Mouse (Mus musculus) liver, postnatal 0 days (tissue): ENCODE data around the gene Usp28. TPM values are rescaled to one million over a fixed set of nuclear protein-coding genes. Genes with fewer than 3 reads are reported as not detected.

Experiments
- ATAC-seq: fragments of 200-750 bp; cut with Nextera tagmentation; 2 replicates; pipeline ENCODE4 v1.8.0; 2017; ENCODE audit warnings: mild to moderate bottlenecking, moderate library complexity
- DNase-seq: peaks from one replicate; pipeline ENCODE4 v3.0.0-alpha.2; 2016
- H3K27ac ChIP-seq: fragments of 300-500 bp; sonication (generic); 2 replicates; pipeline ENCODE4 v1.5.1; 2014; ENCODE audit warnings: antibody characterized with exemption, moderate library complexity, mild to moderate bottlenecking, low read depth
- H3K27me3 ChIP-seq: fragments of 300-500 bp; sonication (generic); 2 replicates; pipeline ENCODE4 v1.6.1; 2014; ENCODE audit warnings: low read length, control low read depth, mixed read lengths; ENCODE audit not compliant: insufficient read depth
- H3K36me3 ChIP-seq: fragments of 300-500 bp; sonication (generic); replicated peaks from 2 replicates; pipeline ENCODE4 v1.6.1; 2014; ENCODE audit warnings: mild to moderate bottlenecking, control low read depth, low read length, moderate library complexity, mixed read lengths; ENCODE audit not compliant: insufficient read depth
- H3K4me1 ChIP-seq: fragments of 300-500 bp; sonication (generic); 2 replicates; pipeline ENCODE4 v1.6.1; 2014; ENCODE audit warnings: antibody characterized with exemption, mild to moderate bottlenecking, control low read depth; ENCODE audit not compliant: insufficient read depth
- H3K4me2 ChIP-seq: fragments of 300-500 bp; sonication (generic); 2 replicates; pipeline ENCODE4 v1.6.1; 2014; ENCODE audit warnings: low read depth, mild to moderate bottlenecking, low read length, moderate library complexity, mixed read lengths
- H3K4me3 ChIP-seq: fragments of 300-500 bp; sonication (generic); 2 replicates; pipeline ENCODE4 v1.5.1; 2014; ENCODE audit warnings: low read depth, low read length
- H3K9ac ChIP-seq: fragments of 300-500 bp; sonication (generic); replicated peaks from 2 replicates; pipeline ENCODE4 v1.6.1; 2014; ENCODE audit warnings: mild to moderate bottlenecking, moderate library complexity
- H3K9me3 ChIP-seq: fragments of 300-500 bp; sonication (generic); 2 replicates; pipeline ENCODE4 v1.6.1; 2016; ENCODE audit warnings: mild to moderate bottlenecking, control low read depth, low read length, mixed read lengths
- CTCF ChIP-seq: sonication (generic); IDR thresholded peaks from 2 replicates; pipeline ENCODE4 v1.5.1; 2016; ENCODE audit warnings: antibody characterized with exemption, low read depth
- EP300 ChIP-seq: IDR thresholded peaks from 2 replicates; pipeline ENCODE4 v1.6.1; 2016; ENCODE audit warnings: antibody characterized with exemption, low read depth, mild to moderate bottlenecking
- WGBS: fragments of 180-500 bp; shearing (Covaris S2); extraction: QIAGEN DNeasy Blood & Tissue Kit; methylation state at CpG from one replicate; pipeline ENCODE4 v1.1.7; 2014; ENCODE audit not compliant: insufficient replicate concordance; 5-methylcytosine and 5-hydroxymethylcytosine counted together
- polyA plus RNA-seq: library from polyadenylated mRNA; unstranded; fragments of >200 nt; fragmentation: Nextera tagmentation; extraction: Ambion mirVana; gene quantifications from 2 replicates; pipeline ENCODE4 v1.2.1, GENCODE M21; 2015

Usp28 gene
- polyA plus RNA-seq: 2.5 and 3.9 TPM in 2 replicates

DNA sequence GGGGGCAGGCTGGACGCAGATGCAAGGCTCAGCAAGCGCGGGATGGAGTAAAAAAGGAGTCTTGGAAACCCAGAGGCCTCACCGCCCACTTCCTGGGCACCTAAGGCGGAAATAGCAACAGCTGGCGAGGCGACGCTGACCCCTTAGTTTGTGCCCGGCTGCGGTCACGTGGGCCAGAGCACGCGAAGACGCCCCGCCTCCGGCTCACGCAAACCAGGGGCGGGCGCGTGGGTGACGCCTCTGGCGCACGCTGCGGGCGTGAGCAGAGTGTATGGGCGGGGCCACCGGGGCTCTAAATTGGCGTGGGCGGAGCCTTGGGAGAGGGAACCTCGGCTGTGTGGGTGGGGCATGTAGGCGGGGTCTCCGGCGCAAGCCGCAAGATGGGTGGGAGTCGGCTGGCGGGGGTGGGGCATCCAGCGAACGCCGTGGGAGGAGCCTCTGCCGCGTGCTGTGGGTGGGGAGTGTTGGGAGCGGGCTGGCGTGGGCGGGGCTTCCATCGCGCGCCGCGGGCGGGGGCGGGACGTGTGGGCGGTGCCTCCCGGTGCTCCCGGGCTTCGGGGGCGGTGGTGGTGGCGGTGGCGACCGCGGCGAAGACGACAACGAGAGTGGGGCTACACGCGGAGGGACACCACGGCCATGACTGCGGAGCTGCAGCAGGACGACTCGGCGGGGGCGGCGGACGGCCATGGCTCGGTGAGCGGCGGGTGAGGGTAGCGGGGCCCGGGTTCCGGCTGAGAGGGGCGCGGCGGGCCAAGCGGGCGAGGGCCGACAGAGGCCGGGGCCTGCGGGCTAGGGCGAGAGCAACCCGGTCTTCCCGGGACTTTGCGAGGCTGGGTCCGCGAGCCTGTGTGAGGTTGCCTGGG, at the start of gene Usp28:
Usp28 (plus strand) TSS at position 531 of the 863 bp plus-strand sequence.
- Histone ChIP-seq H3K9me3 (no peaks in the 10 kb centered on the region), H3K4me3 (peak within 1 kb of the TSS; percentile 74), H3K36me3 (no peaks in the 10 kb centered on the region), H3K4me1 (peaks cover 26% of the 10 kb centered on the region), H3K27me3 (no peaks in the 10 kb centered on the region), H3K4me2 (peak within 1 kb of the TSS; percentile 91), H3K27ac (peak within 1 kb of the TSS; percentile 92), H3K9ac (peak within 1 kb of the TSS; percentile 67)
- no peak for TF ChIP-seq CTCF
- TF ChIP-seq EP300: 0 out of 2 replicates have a peak, but pooled peaks have one; percentile 8
- DNase-seq (peak; percentile 100), ATAC-seq (peak; percentile 95)
- under 1% methylated on average over 60 of the region's 94 CpGs for WGBS

DNA sequence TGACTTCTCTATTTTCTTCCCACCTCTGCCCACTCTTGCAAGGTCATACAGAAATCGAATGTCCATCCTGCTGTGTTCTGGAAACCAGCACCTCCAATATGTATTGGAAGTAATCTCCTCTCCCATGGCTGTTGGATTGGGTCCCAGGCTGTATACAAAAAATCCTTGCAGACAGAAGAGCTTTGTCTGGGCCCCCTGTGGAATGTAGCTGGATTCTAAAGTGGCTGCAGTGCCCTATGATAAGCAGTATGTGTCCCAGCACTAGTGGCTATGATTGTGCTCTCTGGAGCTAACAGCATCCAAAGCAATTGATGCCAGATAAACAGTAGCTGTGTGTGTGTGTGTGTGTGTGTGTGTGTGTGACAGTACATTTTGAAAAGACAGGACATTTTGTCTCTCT, 42.8 kb upstream of the Usp28 start:
- Histone ChIP-seq H3K4me1 (no peaks in the 10 kb centered on the region), H3K9me3 (no peaks in the 10 kb centered on the region), H3K27ac (no peak overlapping the region), H3K27me3 (no peaks in the 10 kb centered on the region), H3K36me3 (no peaks in the 10 kb centered on the region), H3K4me2 (no peak overlapping the region), H3K4me3 (no peak overlapping the region), H3K9ac (no peak overlapping the region)
- ATAC-seq (no peak), DNase-seq (no peak)
- WGBS: 59% methylated on average over 1 of the region's 1 CpGs
- TF ChIP-seq EP300 (no peak), CTCF (no peak)

DNA sequence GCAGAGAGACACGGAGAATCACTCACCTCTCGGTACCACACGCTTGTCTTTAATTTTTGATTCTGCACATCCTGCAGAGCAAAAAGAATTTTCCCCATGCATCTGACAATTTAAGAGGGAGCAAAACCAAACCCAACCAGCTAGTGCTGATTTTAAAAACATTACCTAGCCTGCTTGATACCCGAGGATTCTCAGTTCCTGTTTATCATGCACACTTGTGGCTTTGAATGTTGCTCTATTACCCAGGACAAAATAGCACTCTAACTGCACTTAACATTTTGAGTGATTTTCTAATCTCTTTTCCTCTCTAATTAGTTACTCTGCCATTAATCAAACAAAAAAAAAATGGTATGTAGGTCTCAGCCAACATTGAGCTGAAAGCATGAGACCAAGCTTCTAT, 37.6 kb upstream of the Usp28 start:
- no peak overlapping the region for H3K4me3 ChIP-seq
- H3K27me3 ChIP-seq: no peaks in the 10 kb centered on the region
- H3K9ac ChIP-seq: no peak overlapping the region
- no peak overlapping the region for H3K27ac ChIP-seq
- H3K36me3 ChIP-seq: no peaks in the 10 kb centered on the region
- WGBS: 66% methylated on average over 4 of the region's 4 CpGs
- no peaks in the 10 kb centered on the region for H3K9me3 ChIP-seq
- ATAC-seq (no peak), DNase-seq (no peak)
- TF ChIP-seq CTCF: no peak
- TF ChIP-seq EP300: no peak
- no peak overlapping the region for H3K4me2 ChIP-seq
- no peaks in the 10 kb centered on the region for H3K4me1 ChIP-seq

DNA sequence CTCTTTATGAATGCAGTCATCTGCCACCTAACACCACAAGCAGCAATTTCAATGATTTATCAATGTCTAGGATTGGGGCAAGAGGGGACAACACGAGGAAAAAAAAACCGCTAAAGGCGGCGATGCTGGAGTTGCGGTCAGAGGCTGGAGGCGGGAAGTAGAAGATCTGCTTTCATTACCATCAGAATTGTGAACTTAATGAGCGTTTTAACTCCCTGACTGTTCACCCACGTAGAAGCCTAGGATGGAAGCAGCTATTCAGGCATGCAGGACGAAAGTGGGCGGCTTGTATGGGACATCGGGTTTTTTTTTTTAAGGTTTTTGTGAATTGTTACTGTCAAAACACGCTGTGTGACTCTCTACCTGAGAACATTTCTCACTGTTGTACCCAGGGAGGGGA, 23.9 kb upstream of the Usp28 start:
- H3K4me2 ChIP-seq: no peak overlapping the region
- no peaks in the 10 kb centered on the region for H3K36me3 ChIP-seq
- ATAC-seq (no peak), DNase-seq (no peak)
- H3K27ac ChIP-seq: no peak overlapping the region
- H3K4me1 ChIP-seq: no peaks in the 10 kb centered on the region
- no peaks in the 10 kb centered on the region for H3K9me3 ChIP-seq
- TF ChIP-seq CTCF (no peak), EP300 (no peak)
- H3K4me3 ChIP-seq: no peak overlapping the region
- 0 out of 2 replicates have a peak, but pooled peaks cover 4% of the 10 kb centered on the region for H3K27me3 ChIP-seq
- WGBS: 35% methylated on average over 12 of the region's 12 CpGs
- no peak overlapping the region for H3K9ac ChIP-seq

DNA sequence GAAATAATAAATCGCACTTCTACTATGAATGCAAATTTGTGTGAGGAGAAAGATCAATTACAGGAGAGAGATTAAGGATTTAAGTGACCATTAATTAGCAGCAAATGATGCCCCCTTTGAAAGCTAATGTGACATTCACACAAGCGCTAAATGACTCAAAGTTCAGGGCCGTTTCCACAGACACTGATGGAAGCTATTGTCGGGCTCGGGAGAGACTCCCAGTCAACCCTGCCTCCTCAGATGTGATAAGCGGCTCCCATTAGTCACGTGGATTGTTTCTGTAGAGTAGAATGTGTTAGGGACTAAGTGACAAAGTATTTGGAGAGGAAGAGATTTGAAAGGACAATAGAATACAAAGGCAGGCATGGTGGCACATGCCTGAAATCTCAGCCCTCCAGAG, 23.0 kb upstream of the Usp28 start:
- WGBS: 29% methylated on average over 7 of the region's 7 CpGs
- Histone ChIP-seq H3K4me2 (no peak overlapping the region), H3K27ac (no peak overlapping the region), H3K36me3 (no peaks in the 10 kb centered on the region), H3K9ac (no peak overlapping the region), H3K27me3 (0 out of 2 replicates have a peak, but pooled peaks cover 4% of the 10 kb centered on the region), H3K4me1 (no peaks in the 10 kb centered on the region), H3K9me3 (no peaks in the 10 kb centered on the region), H3K4me3 (no peak overlapping the region)
- ATAC-seq (no peak), DNase-seq (no peak)
- TF ChIP-seq EP300 (no peak), CTCF (no peak)

DNA sequence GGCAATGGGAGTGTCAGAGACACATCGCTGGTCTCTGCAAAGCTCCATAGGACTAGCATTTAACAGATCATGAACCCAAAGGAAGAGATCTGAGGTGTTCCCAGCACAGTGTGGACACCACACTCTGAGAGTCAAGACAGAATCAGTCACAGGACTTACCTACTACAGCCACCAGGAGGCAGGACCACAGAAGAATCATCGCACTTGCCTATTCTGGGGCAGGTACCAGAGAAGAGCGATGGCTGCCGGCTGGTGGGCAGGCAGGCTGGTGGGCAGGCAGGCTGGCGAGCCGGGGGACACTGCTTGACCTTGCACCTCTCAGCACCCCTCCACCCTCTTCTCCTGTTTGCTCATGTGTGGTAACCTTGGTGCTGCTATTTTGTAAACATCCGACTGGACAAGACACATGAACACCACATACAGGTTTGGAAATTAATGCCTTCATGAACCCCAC, 20.6 kb upstream of the Usp28 start, which contains the start of gene Htr3b:
Htr3b (minus strand) TSS at position 404 of the 454 bp plus-strand sequence.
- 0 out of 2 replicates have a peak, but pooled peaks cover 4% of the 10 kb centered on the region for H3K27me3 ChIP-seq
- H3K4me1 ChIP-seq: no peaks in the 10 kb centered on the region
- 45% methylated on average over 7 of the region's 7 CpGs for WGBS
- no peak within 1 kb of the TSS for H3K4me3 ChIP-seq
- H3K4me2 ChIP-seq: no peak within 1 kb of the TSS
- ATAC-seq: no peak
- H3K27ac ChIP-seq: no peak within 1 kb of the TSS
- H3K36me3 ChIP-seq: no peaks in the 10 kb centered on the region
- H3K9ac ChIP-seq: no peak within 1 kb of the TSS
- H3K9me3 ChIP-seq: no peaks in the 10 kb centered on the region
- TF ChIP-seq CTCF (peak; percentile 57), EP300 (no peak)
- no peak for DNase-seq
